Mouse (Mus musculus) layer of hippocampus, adult 18-20 months (tissue): ENCODE results near the gene Olfr957. TPM values are rescaled to one million over a fixed set of nuclear protein-coding genes. Genes with fewer than 3 reads are reported as not detected.
A peak's percentile ranks its signal among the peaks of the same experiment; 100 is the strongest.

Experiments
- DNase-seq, 2 experiments: peaks; one replicate each; pipeline ENCODE4 v3.0.0; 2022; ENCODE audit warnings: low spot score in 2 of 2
- long read RNA-seq: library from polyadenylated mRNA; stranded (forward); transcript quantifications from one replicate; pipeline ENCODE4 v2.0.0, GENCODE M21; 2021
- total RNA-seq, 2 experiments: library from RNA; stranded (reverse); gene quantifications; 2 replicates each; pipeline ENCODE4 v1.2.3; 2021

The Olfr957 gene
- total RNA-seq, result not detected
- long read RNA-seq, result 0 reads

DNA sequence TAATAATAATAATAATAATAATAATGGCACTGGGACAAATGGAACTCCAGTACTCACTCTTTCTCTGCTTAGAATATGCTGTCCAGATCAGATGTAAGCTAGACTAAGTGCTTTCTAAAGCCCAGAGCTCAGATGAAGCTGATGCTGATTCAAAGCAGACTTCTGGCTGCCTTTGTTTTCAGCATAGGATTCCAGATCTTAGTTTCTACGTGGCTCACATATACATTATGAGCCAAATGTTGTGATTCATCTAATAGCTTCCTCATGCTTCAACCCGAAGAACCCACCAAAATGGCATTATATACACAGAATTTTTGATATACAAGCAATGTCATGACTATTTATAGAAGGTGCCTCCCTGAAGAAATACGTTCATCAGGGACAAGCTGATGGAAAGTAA is at the start of gene Olfr957:
Gene Olfr957 (minus strand): TSS at position 279 of the 400 bp plus-strand sequence.
- DNase-seq, result no peak

GRCm38 (mm10) chr9:39558349-39558647 is 42.7 kb upstream of the Olfr957 start:
- no peak for DNase-seq

- peak; percentile 23 to 71 for DNase-seq
Observed at GRCm38 (mm10) chr9:39557529-39558348, 42.1 kb upstream of the Olfr957 start.

GRCm38 (mm10) chr9:39553946-39554345 is 38.3 kb upstream of the Olfr957 start, which contains the start of gene Olfr958:
TSS of gene Olfr958 (minus strand) at chr9:39554054.
- peak in 1 of 2 experiments; percentile 52 for DNase-seq

- DNase-seq, result peak in 1 of 2 experiments; percentile 48
Observed at GRCm38 (mm10) chr9:39550806-39551205, 35.2 kb upstream of the Olfr957 start.

DNA sequence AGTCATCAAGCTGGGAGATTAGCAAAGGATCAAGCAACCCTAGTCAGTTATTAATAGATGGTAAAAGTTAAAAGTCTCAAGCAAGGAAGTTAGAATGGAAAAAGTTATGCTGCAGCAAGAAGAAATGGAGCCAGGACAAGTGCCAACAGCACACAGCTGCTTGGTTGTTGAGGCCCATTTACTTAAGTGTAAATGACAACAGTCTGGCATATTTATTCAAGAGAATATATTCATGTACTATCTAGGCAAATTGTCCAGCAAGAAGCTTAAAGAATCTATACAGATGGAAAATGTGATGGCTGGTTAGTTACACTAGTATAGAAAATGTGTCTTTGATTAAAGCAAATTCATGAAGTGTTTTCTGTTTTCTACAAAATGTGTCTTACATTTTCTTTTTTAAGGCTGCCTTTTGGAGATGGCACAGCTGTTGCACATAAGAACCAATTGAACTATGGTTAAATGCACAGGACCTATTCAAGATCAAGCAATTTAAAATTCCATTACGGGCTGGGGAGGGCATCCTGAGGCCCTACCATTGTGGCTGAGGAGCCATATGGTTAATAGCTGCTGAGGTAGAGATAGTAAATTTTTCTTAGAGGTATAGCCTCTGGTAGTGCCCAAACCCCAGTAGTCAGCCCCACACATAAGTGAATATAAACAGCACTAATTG is 8.1 kb upstream of the Olfr957 start:
- DNase-seq, result no peak

DNA sequence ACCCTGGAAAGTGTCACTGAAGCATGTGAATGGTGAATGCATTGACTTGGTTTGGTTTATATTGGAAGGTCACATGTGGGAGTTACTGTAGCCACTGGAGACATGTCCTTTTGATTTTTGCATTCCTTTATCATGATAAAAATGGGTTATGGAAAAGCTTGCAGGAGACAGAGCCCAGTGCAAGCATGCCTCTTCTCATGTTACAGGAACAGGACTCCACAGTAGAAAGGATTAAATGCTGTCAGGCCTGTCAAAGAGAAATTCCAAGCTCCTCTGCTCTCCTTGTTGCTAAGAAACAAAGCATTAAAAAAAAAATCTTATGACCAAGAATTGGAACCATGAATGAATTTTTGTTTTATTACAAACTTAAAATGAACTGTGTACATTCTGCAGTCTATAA is 3.0 kb upstream of the Olfr957 start:
- no peak for DNase-seq

DNA sequence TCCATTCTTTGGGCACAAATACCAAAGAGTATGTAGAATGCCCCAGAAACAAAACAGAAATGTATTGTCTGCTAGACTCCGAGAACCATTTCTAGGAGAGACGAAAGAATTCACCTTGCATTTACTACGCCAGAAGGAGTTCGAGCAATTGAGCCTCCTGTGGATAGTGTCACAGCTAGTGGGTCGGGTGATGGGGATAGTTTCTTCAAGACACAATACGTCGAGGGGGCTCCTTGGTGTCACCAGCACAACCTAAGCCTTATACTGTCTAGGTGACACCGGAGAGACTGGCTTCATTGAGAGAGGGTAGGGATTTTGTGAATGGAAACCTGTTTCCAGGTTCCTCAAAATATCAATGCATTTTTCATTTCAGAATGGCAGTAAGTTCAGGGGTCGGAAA is 6.2 kb downstream of the Olfr957 start:
- DNase-seq, result no peak

GRCm38 (mm10) chr9:39508998-39509397 is 6.6 kb downstream of the Olfr957 start:
- DNase-seq, result peak; percentile 4 to 76

DNA sequence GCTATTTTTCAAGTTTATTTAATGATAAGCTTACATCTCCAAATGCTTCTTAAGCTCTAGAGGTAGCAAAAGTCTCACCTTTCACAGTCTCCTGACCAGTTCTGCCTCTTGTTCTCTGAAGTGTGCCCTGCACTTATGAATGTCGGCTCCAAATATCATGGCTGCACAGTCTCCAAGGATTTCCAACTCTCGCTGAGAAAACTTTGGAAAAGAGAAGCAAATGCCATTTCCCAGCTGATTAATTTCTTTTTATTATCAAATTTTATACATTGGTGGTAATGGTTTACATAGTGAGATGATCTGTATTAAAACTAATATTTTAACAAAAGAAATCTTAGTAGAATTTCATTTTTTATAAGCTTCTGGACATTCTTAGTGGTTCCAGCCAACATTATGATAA is 21.7 kb downstream of the Olfr957 start, which contains the start of gene Olfr44:
Gene Olfr44 (minus strand): TSS at position 101 of the 400 bp plus-strand sequence.
- DNase-seq, result no peak

- no peak for DNase-seq
Observed at GRCm38 (mm10) chr9:39471844-39472243, 43.8 kb downstream of the Olfr957 start, which contains the start of gene Olfr955. TSS of gene Olfr955 (minus strand) at chr9:39471944.

Other genes with a start within 250 kb of the Olfr957 start
- gene Olfr945, start 239.0 kb downstream of the Olfr957 start, total RNA-seq, result not detected
- not detected for gene Olfr948, start 189.8 kb downstream of the Olfr957 start, total RNA-seq
- not detected for gene Olfr951, start 128.4 kb downstream of the Olfr957 start, total RNA-seq
- gene Olfr952, start 88.7 kb downstream of the Olfr957 start, total RNA-seq, result not detected
- gene Olfr954, start 59.1 kb downstream of the Olfr957 start, total RNA-seq, result not detected
- not detected for gene Olfr955, start 43.9 kb downstream of the Olfr957 start, total RNA-seq
- not detected for gene Olfr44, start 21.8 kb downstream of the Olfr957 start, total RNA-seq
- not detected for gene Olfr958, start 38.2 kb upstream of the Olfr957 start, total RNA-seq
- not detected for gene Olfr959, start 59.8 kb upstream of the Olfr957 start, total RNA-seq
- 1 to 10 TPM; 4.5 to 5.5 TPM for gene AW551984, start 88.6 kb upstream of the Olfr957 start, total RNA-seq
- gene Olfr148, start 94.8 kb upstream of the Olfr957 start, total RNA-seq, result not detected
- not detected for gene Olfr960, start 105.6 kb upstream of the Olfr957 start, total RNA-seq
- not detected for gene Olfr961, start 129.3 kb upstream of the Olfr957 start, total RNA-seq
- gene Olfr963, start 151.4 kb upstream of the Olfr957 start, total RNA-seq, result not detected
- gene Olfr149, start 191.3 kb upstream of the Olfr957 start, total RNA-seq, result not detected
- gene Olfr965, start 195.5 kb upstream of the Olfr957 start, total RNA-seq, result not detected
- gene Olfr150, start 215.2 kb upstream of the Olfr957 start, total RNA-seq, result not detected
- gene Olfr967, start 230.4 kb upstream of the Olfr957 start, total RNA-seq, result not detected